Mouse (Mus musculus) ES-Bruce4 (cell line): ENCODE data around the gene Mcemp1. TPM values are rescaled to one million over a fixed set of nuclear protein-coding genes. Genes with fewer than 3 reads are reported as not detected.

Experiments used
- H3K27ac ChIP-seq: 2 replicates; pipeline ENCODE4 v1.5.1; 2012; ENCODE audit warnings: low read length, inconsistent platforms; ENCODE audit not compliant: insufficient read depth
- H3K27me3 ChIP-seq: 2 replicates; pipeline ENCODE4 v1.6.1; 2012; ENCODE audit warnings: mild to moderate bottlenecking, low read length, inconsistent platforms; ENCODE audit not compliant: control insufficient read depth, poor library complexity, insufficient read depth, severe bottlenecking
- H3K36me3 ChIP-seq: 2 replicates; pipeline ENCODE4 v1.6.1; 2012; ENCODE audit warnings: inconsistent platforms, mild to moderate bottlenecking, low read length, moderate library complexity; ENCODE audit not compliant: control insufficient read depth, poor library complexity, insufficient read depth, severe bottlenecking
- H3K4me1 ChIP-seq: one replicate; pipeline ENCODE4 v1.8.1; 2011; ENCODE audit warnings: low read length; ENCODE audit not compliant: control insufficient read depth, insufficient read depth
- H3K4me3 ChIP-seq: 2 replicates; pipeline ENCODE4 v1.5.1; 2011; ENCODE audit warnings: low read depth, mild to moderate bottlenecking, low read length
- H3K9ac ChIP-seq: 2 replicates; pipeline ENCODE4 v1.6.1; 2012; ENCODE audit warnings: low read depth, mild to moderate bottlenecking, inconsistent platforms; ENCODE audit not compliant: poor library complexity, severe bottlenecking
- H3K9me3 ChIP-seq: replicated peaks from 2 replicates; pipeline ENCODE4 v1.6.1; 2012; ENCODE audit warnings: mild to moderate bottlenecking, low read length, inconsistent platforms; ENCODE audit not compliant: control insufficient read depth, poor library complexity, insufficient read depth, severe bottlenecking
- CTCF ChIP-seq: IDR thresholded peaks from one replicate; pipeline ENCODE4 v1.8.1; 2011; ENCODE audit warnings: low read depth, low read length
- EP300 ChIP-seq: IDR thresholded peaks from 2 replicates; pipeline ENCODE4 v1.6.1; 2011; ENCODE audit warnings: low read depth, low read length; ENCODE audit not compliant: insufficient read depth
- POLR2A ChIP-seq: IDR thresholded peaks from one replicate; pipeline ENCODE4 v1.8.1; 2011; ENCODE audit warnings: low read length; ENCODE audit not compliant: insufficient read depth
- polyA plus RNA-seq: library from polyadenylated mRNA; stranded (reverse); fragments of >200 nt; gene quantifications from 2 replicates; pipeline ENCODE4 v1.2.4, GENCODE M21; 2011; ENCODE audit warnings: low read depth; ENCODE audit not compliant: missing spikeins, insufficient read depth, insufficient read length

Gene Mcemp1
- polyA plus RNA-seq, 1 experiment: not detected

DNA sequence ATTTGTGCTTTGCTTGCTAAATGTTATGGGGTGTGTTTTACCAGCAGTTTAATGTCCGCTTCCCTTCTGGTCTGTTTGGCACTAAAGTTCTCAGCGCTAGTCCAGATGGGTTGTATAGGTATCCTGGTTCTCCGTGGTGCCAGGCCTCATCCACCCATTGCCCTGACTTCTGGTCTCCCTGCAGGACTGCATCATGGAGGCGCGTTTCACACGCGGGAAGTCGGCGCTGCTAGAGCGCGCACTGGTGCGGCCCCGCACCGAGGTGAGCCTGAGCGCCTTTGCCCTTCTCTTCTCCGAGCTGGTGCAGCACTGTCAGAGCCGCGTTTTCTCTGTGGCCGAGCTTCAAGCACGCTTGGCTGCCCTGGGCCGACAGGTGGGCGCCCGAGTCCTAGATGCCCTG, 13.3 kb downstream of the Mcemp1 start:
- Histone ChIP-seq H3K9ac (peak overlapping the region; percentile 39), H3K36me3 (peaks cover 11% of the 10 kb centered on the region), H3K27me3 (no peaks in the 10 kb centered on the region), H3K4me1 (no peaks in the 10 kb centered on the region), H3K4me3 (peak overlapping the region; percentile 52), H3K9me3 (no peaks in the 10 kb centered on the region), H3K27ac (no peak overlapping the region)
- TF ChIP-seq POLR2A (no peak), EP300 (no peak), CTCF (no peak)

GRCm38 (mm10) chr8:3679236-3679635, 13.7 kb downstream of the Mcemp1 start:
- Histone ChIP-seq H3K4me1 (no peaks in the 10 kb centered on the region), H3K36me3 (peaks cover 11% of the 10 kb centered on the region)

GRCm38 (mm10) chr8:3679656-3680055, 14.1 kb downstream of the Mcemp1 start:
- Histone ChIP-seq H3K9me3 (no peaks in the 10 kb centered on the region), H3K27ac (no peak overlapping the region), H3K4me3 (no peak overlapping the region), H3K36me3 (peaks cover 11% of the 10 kb centered on the region), H3K27me3 (no peaks in the 10 kb centered on the region), H3K9ac (peak overlapping the region; percentile 39; the same call in 1 of the 2 replicates), H3K4me1 (no peaks in the 10 kb centered on the region)
- no peak for TF ChIP-seq EP300
- TF ChIP-seq POLR2A: no peak
- no peak for TF ChIP-seq CTCF

More at GRCm38 (mm10) chr8:3679236-3679635, 13.7 kb downstream of the Mcemp1 start:
- TF ChIP-seq CTCF (no peak), POLR2A (no peak), EP300 (no peak)
- Histone ChIP-seq H3K27me3 (no peaks in the 10 kb centered on the region), H3K9ac (peak overlapping the region; percentile 39), H3K27ac (no peak overlapping the region), H3K9me3 (no peaks in the 10 kb centered on the region), H3K4me3 (peak overlapping the region; percentile 52)

DNA sequence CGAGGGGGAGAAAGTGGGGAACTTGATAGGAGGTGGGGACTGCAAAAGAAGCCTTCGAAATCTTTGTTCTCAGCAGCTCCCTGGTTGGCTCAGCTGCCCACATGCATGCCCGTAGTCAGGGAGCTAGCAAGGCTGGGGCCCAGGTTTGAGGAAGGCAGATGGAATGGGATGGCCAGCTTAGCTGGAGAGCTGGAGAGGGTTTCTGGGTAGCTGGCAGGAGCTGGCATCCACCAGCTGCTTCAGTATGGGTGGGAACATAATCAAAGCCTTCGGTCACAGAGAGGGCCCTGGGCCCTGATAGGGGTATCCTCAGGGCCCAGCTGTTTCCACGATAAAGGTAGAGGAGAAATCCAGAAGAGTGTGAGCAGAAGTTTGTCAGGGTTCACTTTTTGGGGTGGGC, 16.9 kb downstream of the Mcemp1 start:
- H3K9me3 ChIP-seq: no peaks in the 10 kb centered on the region
- peaks cover 11% of the 10 kb centered on the region for H3K36me3 ChIP-seq
- H3K4me3 ChIP-seq: no peak overlapping the region
- H3K4me1 ChIP-seq: no peaks in the 10 kb centered on the region
- no peak overlapping the region for H3K27ac ChIP-seq
- no peak overlapping the region for H3K9ac ChIP-seq
- no peaks in the 10 kb centered on the region for H3K27me3 ChIP-seq
- TF ChIP-seq EP300 (no peak), POLR2A (no peak), CTCF (no peak)

DNA sequence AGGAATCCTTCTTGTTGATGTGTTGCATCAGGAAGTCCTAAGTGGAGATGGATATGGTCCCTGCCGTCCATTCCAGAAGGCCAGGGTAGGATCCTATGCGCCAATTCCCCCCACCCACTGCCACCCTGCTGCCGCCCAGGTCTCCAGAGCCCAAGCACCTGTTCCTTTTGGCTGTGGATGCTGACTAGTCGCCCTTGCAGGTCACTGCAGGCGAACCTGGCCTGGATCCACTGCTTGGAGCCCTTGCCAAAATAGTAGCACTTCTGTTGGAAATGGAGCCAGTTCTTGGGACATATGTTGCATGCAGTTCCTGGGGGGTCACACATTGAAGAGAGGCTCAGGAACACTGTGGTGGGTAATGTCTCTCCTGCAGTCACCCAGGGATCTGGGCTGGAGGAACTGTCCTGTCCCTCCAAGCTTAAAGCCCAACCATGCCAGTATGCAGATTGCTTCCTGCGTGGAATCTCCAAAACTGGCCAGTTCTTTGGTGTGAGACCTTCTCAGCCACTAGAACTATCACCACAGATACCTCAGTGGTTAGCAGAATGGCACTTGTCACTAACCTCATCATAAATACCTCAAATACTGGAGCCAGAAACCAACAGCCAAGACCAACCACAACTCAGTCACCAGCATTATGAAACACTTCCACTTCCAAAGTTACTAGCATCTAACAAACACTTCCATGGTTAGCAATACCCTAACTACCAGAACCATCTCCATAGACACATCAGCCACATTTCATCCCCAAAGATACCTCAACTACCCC, 18.0 kb downstream of the Mcemp1 start:
- TF ChIP-seq EP300: no peak
- TF ChIP-seq CTCF: no peak
- no peak for TF ChIP-seq POLR2A
- Histone ChIP-seq H3K36me3 (peaks cover 11% of the 10 kb centered on the region), H3K9ac (no peak overlapping the region), H3K27ac (no peak overlapping the region), H3K4me3 (no peak overlapping the region), H3K9me3 (no peaks in the 10 kb centered on the region), H3K4me1 (no peaks in the 10 kb centered on the region), H3K27me3 (no peaks in the 10 kb centered on the region)

DNA sequence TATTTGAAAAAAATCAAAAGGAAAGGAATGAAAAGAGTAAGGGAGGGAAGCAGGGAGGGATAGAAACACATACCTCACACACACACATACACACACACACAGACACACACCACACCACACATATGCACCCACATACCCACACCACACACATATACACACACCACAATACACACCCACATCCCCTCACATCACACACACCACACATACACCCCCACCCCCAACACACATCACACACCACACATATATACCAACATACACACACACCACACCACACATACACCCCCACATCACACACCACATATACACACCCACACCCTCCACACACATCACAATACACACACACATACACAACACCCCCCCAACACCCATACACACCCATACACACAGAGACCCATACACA, 19.0 kb downstream of the Mcemp1 start:
- Histone ChIP-seq H3K27ac (no peak overlapping the region), H3K36me3 (peaks cover 11% of the 10 kb centered on the region), H3K4me1 (no peaks in the 10 kb centered on the region), H3K9me3 (no peaks in the 10 kb centered on the region), H3K9ac (no peak overlapping the region), H3K4me3 (no peak overlapping the region), H3K27me3 (no peaks in the 10 kb centered on the region)
- TF ChIP-seq POLR2A (no peak), EP300 (no peak), CTCF (no peak)
